Mouse (Mus musculus): ENCODE results near the gene Gtdc1. TPM values are rescaled to one million over a fixed set of nuclear protein-coding genes. Genes with fewer than 3 reads are reported as not detected.

Gtdc1 gene
- polyA plus RNA-seq, 1 experiment from 2014 or later = 2.9 TPM

GRCm38 (mm10) chr2:44961192-44961591 is 33.7 kb upstream of the Gtdc1 start:
- WGBS (ENCODE audit: insufficient replicate concordance) = 74% methylated on average over 4 of the region's 4 CpGs
- no peak for ATAC-seq (ENCODE audit: low read depth)
- no peaks in the 10 kb centered on the region for H3K36me3 ChIP-seq (ENCODE audit: control insufficient read depth, insufficient read depth)
- no peak overlapping the region for H3K4me2 ChIP-seq (ENCODE audit: low read depth, low read length)
- peaks cover 2% of the 10 kb centered on the region; the same call in 1 of the 2 replicates for H3K4me1 ChIP-seq (ENCODE audit: control insufficient read depth, low read depth, low read length)
- H3K4me3 ChIP-seq (ENCODE audit: low read depth, low read length) = no peak overlapping the region
- no peaks in the 10 kb centered on the region for H3K9me3 ChIP-seq (replicated peaks; ENCODE audit: control insufficient read depth, low read length)
- no peaks in the 10 kb centered on the region for H3K27me3 ChIP-seq (ENCODE audit: control insufficient read depth, insufficient read depth, low read depth, low read length)
- H3K27ac ChIP-seq (ENCODE audit: low read length) = no peak overlapping the region
- H3K9ac ChIP-seq (ENCODE audit: low read depth, low read length) = no peak overlapping the region

- Histone ChIP-seq H3K27ac (ENCODE audit: low read length) (0 out of 2 replicates have a peak overlapping the region, but pooled peaks have one; percentile 15), H3K9ac (ENCODE audit: low read depth, low read length) (no peak overlapping the region), H3K4me1 (ENCODE audit: control insufficient read depth, low read depth, low read length) (peaks cover 7% of the 10 kb centered on the region), H3K36me3 (ENCODE audit: control insufficient read depth, insufficient read depth) (no peaks in the 10 kb centered on the region), H3K4me3 (ENCODE audit: low read depth, low read length) (no peak overlapping the region), H3K9me3 (replicated peaks; ENCODE audit: control insufficient read depth, low read length) (no peaks in the 10 kb centered on the region), H3K4me2 (ENCODE audit: low read depth, low read length) (no peak overlapping the region), H3K27me3 (ENCODE audit: control insufficient read depth, insufficient read depth, low read depth, low read length) (no peaks in the 10 kb centered on the region)
- no peak for ATAC-seq (ENCODE audit: low read depth)
- WGBS (ENCODE audit: insufficient replicate concordance) = 26% methylated on average over 3 of the region's 3 CpGs
These were observed 33.1 kb upstream of the Gtdc1 start for GRCm38 (mm10) chr2:44960561-44960960.

- H3K9ac ChIP-seq (ENCODE audit: low read depth, low read length) = no peak overlapping the region
- no peaks in the 10 kb centered on the region for H3K9me3 ChIP-seq (replicated peaks; ENCODE audit: control insufficient read depth, low read length)
- H3K27me3 ChIP-seq (ENCODE audit: control insufficient read depth, insufficient read depth, low read depth, low read length) = no peaks in the 10 kb centered on the region
- H3K4me3 ChIP-seq (ENCODE audit: low read depth, low read length) = no peak overlapping the region
- H3K4me2 ChIP-seq (ENCODE audit: low read depth, low read length) = no peak overlapping the region
- H3K4me1 ChIP-seq (ENCODE audit: control insufficient read depth, low read depth, low read length) = peaks cover 19% of the 10 kb centered on the region
- WGBS (ENCODE audit: insufficient replicate concordance) = 63% methylated on average over 1 of the region's 1 CpGs
- no peak overlapping the region for H3K27ac ChIP-seq (ENCODE audit: low read length)
- no peaks in the 10 kb centered on the region for H3K36me3 ChIP-seq (ENCODE audit: control insufficient read depth, insufficient read depth)
- ATAC-seq (ENCODE audit: low read depth) = no peak
These were observed 29.9 kb upstream of the Gtdc1 start for GRCm38 (mm10) chr2:44957329-44957797.

GRCm38 (mm10) chr2:44956232-44956631 is 28.8 kb upstream of the Gtdc1 start:
- H3K4me1 ChIP-seq (ENCODE audit: control insufficient read depth, low read depth, low read length) = peaks cover 21% of the 10 kb centered on the region
- no peak overlapping the region for H3K4me2 ChIP-seq (ENCODE audit: low read depth, low read length)
- no peak overlapping the region for H3K4me3 ChIP-seq (ENCODE audit: low read depth, low read length)
- WGBS (ENCODE audit: insufficient replicate concordance) = 43% methylated on average over 3 of the region's 3 CpGs
- H3K9me3 ChIP-seq (replicated peaks; ENCODE audit: control insufficient read depth, low read length) = no peaks in the 10 kb centered on the region
- no peaks in the 10 kb centered on the region for H3K36me3 ChIP-seq (ENCODE audit: control insufficient read depth, insufficient read depth)
- H3K27me3 ChIP-seq (ENCODE audit: control insufficient read depth, insufficient read depth, low read depth, low read length) = no peaks in the 10 kb centered on the region
- ATAC-seq (ENCODE audit: low read depth) = no peak
- no peak overlapping the region for H3K9ac ChIP-seq (ENCODE audit: low read depth, low read length)
- H3K27ac ChIP-seq (ENCODE audit: low read length) = peak overlapping the region; percentile 34; the same call in 1 of the 2 replicates

- Histone ChIP-seq H3K4me1 (ENCODE audit: control insufficient read depth, low read depth, low read length) (peaks cover 21% of the 10 kb centered on the region), H3K9me3 (replicated peaks; ENCODE audit: control insufficient read depth, low read length) (no peaks in the 10 kb centered on the region), H3K4me2 (ENCODE audit: low read depth, low read length) (peak overlapping the region; percentile 33; the same call in 1 of the 2 replicates), H3K4me3 (ENCODE audit: low read depth, low read length) (no peak overlapping the region), H3K27me3 (ENCODE audit: control insufficient read depth, insufficient read depth, low read depth, low read length) (no peaks in the 10 kb centered on the region), H3K36me3 (ENCODE audit: control insufficient read depth, insufficient read depth) (no peaks in the 10 kb centered on the region), H3K9ac (ENCODE audit: low read depth, low read length) (no peak overlapping the region), H3K27ac (ENCODE audit: low read length) (no peak overlapping the region; the same call in 1 of the 2 replicates)
- 23% methylated on average over 6 of the region's 6 CpGs for WGBS (ENCODE audit: insufficient replicate concordance)
- ATAC-seq (ENCODE audit: low read depth) = peak; percentile 62
These were observed 28.0 kb upstream of the Gtdc1 start for GRCm38 (mm10) chr2:44955506-44955905.

GRCm38 (mm10) chr2:44954180-44954579 is 26.7 kb upstream of the Gtdc1 start:
- H3K4me2 ChIP-seq (ENCODE audit: low read depth, low read length) = no peak overlapping the region
- ATAC-seq (ENCODE audit: low read depth) = no peak
- no peak overlapping the region for H3K4me3 ChIP-seq (ENCODE audit: low read depth, low read length)
- no peaks in the 10 kb centered on the region for H3K27me3 ChIP-seq (ENCODE audit: control insufficient read depth, insufficient read depth, low read depth, low read length)
- H3K9me3 ChIP-seq (replicated peaks; ENCODE audit: control insufficient read depth, low read length) = no peaks in the 10 kb centered on the region
- peaks cover 21% of the 10 kb centered on the region for H3K4me1 ChIP-seq (ENCODE audit: control insufficient read depth, low read depth, low read length)
- H3K9ac ChIP-seq (ENCODE audit: low read depth, low read length) = no peak overlapping the region
- no peak overlapping the region for H3K27ac ChIP-seq (ENCODE audit: low read length)
- 58% methylated on average over 1 of the region's 1 CpGs for WGBS (ENCODE audit: insufficient replicate concordance)
- H3K36me3 ChIP-seq (ENCODE audit: control insufficient read depth, insufficient read depth) = no peaks in the 10 kb centered on the region

- Histone ChIP-seq H3K36me3 (ENCODE audit: control insufficient read depth, insufficient read depth) (no peaks in the 10 kb centered on the region), H3K9me3 (replicated peaks; ENCODE audit: control insufficient read depth, low read length) (no peaks in the 10 kb centered on the region), H3K4me1 (ENCODE audit: control insufficient read depth, low read depth, low read length) (peaks cover 21% of the 10 kb centered on the region), H3K4me3 (ENCODE audit: low read depth, low read length) (no peak overlapping the region), H3K9ac (ENCODE audit: low read depth, low read length) (no peak overlapping the region), H3K27me3 (ENCODE audit: control insufficient read depth, insufficient read depth, low read depth, low read length) (no peaks in the 10 kb centered on the region), H3K27ac (ENCODE audit: low read length) (peak overlapping the region; percentile 49), H3K4me2 (ENCODE audit: low read depth, low read length) (0 out of 2 replicates have a peak overlapping the region, but pooled peaks have one; percentile 1)
- whole genome bisulfite sequencing (ENCODE audit: insufficient replicate concordance) = 16% methylated on average over 6 of the region's 6 CpGs
- peak; percentile 76 for ATAC-seq (ENCODE audit: low read depth)
These were observed 25.5 kb upstream of the Gtdc1 start for GRCm38 (mm10) chr2:44952830-44953422.

- Histone ChIP-seq H3K4me1 (ENCODE audit: control insufficient read depth, low read depth, low read length) (peaks cover 21% of the 10 kb centered on the region), H3K27me3 (ENCODE audit: control insufficient read depth, insufficient read depth, low read depth, low read length) (no peaks in the 10 kb centered on the region), H3K9ac (ENCODE audit: low read depth, low read length) (no peak overlapping the region), H3K4me3 (ENCODE audit: low read depth, low read length) (no peak overlapping the region), H3K4me2 (ENCODE audit: low read depth, low read length) (no peak overlapping the region), H3K36me3 (ENCODE audit: control insufficient read depth, insufficient read depth) (no peaks in the 10 kb centered on the region), H3K9me3 (replicated peaks; ENCODE audit: control insufficient read depth, low read length) (no peaks in the 10 kb centered on the region), H3K27ac (ENCODE audit: low read length) (no peak overlapping the region)
- 68% methylated on average over 4 of the region's 4 CpGs for WGBS (ENCODE audit: insufficient replicate concordance)
- ATAC-seq (ENCODE audit: low read depth) = no peak
These were observed 24.3 kb upstream of the Gtdc1 start for GRCm38 (mm10) chr2:44951651-44952213.

- no peaks in the 10 kb centered on the region for H3K4me1 ChIP-seq (ENCODE audit: control insufficient read depth, low read depth, low read length)
- ATAC-seq (ENCODE audit: low read depth) = no peak
- H3K9me3 ChIP-seq (replicated peaks; ENCODE audit: control insufficient read depth, low read length) = no peaks in the 10 kb centered on the region
- no peak overlapping the region for H3K4me3 ChIP-seq (ENCODE audit: low read depth, low read length)
- H3K27me3 ChIP-seq (ENCODE audit: control insufficient read depth, insufficient read depth, low read depth, low read length) = no peaks in the 10 kb centered on the region
- 77% methylated on average over 2 of the region's 2 CpGs for WGBS (ENCODE audit: insufficient replicate concordance)
- no peak overlapping the region for H3K4me2 ChIP-seq (ENCODE audit: low read depth, low read length)
- H3K36me3 ChIP-seq (ENCODE audit: control insufficient read depth, insufficient read depth) = no peaks in the 10 kb centered on the region
- H3K27ac ChIP-seq (ENCODE audit: low read length) = no peak overlapping the region
- H3K9ac ChIP-seq (ENCODE audit: low read depth, low read length) = no peak overlapping the region
These were observed 17.2 kb upstream of the Gtdc1 start for GRCm38 (mm10) chr2:44944689-44945088.

Data from liver, embryonic 16.5 days (tissue).